ENCODE assay signal across 19 mouse cellular contexts in genomic region chr6:94614346-94614745, GRCm38 (mm10).
DNase-seq lines count a peak whose midpoint lies in the region; ATAC-seq lines count a peak whose summit lies in the region.
"Had no signal": no experiment of that assay in that cellular context is flagged by ENCODE, and none has a peak within 500 bp of the region (broad histone marks: within the 10 kb centered on the region; RNA-seq: fewer than 3 reads in every experiment).

No protein-coding gene starts in this region.

- H3K36me3 ChIP-seq in kidney, embryonic 15.5 days: peaks cover 85% of the 10 kb centered on the region
- H3K36me3 ChIP-seq in kidney, embryonic 14.5 days (ENCODE audit: control insufficient read depth, insufficient read depth, low read length): peaks cover 43% of the 10 kb centered on the region

- no peak overlapping the region for H3K9ac ChIP-seq in kidney, embryonic 15.5 days
- no peak overlapping the region for H3K9ac ChIP-seq in kidney, embryonic 14.5 days (ENCODE audit: low read depth, low read length)
- H3K9ac ChIP-seq: embryonic facial prominence, embryonic 12.5 days; forebrain, embryonic 13.5 days; forebrain, embryonic 15.5 days had no signal

- peak; percentile 26 for DNase-seq in kidney, adult 18-20 months
- peak; percentile 63 for DNase-seq in kidney, adult 9 months
- DNase-seq in kidney, postnatal 36 days: peak; percentile 42 to 45
- DNase-seq in kidney, postnatal 4 days: no peak
- no peak for DNase-seq in adrenal gland, postnatal 10 days
- DNase-seq: adrenal gland, adult 2 months; adrenal gland, postnatal 14 days; adrenal gland, postnatal 36 days; cerebellum, adult 11-12 months; cerebellum, adult 2 months; cerebellum, adult 9-10 months; cerebellum, postnatal 10 days; cerebellum, postnatal 25 days had no signal

- peaks cover 31% of the 10 kb centered on the region for H3K4me1 ChIP-seq in kidney, embryonic 15.5 days
- peaks cover 11% of the 10 kb centered on the region; the same call in 1 of the 2 replicates for H3K4me1 ChIP-seq in kidney, embryonic 14.5 days (ENCODE audit: control insufficient read depth, insufficient read depth, low read length)

- H3K4me2 ChIP-seq in kidney, embryonic 15.5 days: no peak overlapping the region
- H3K4me2 ChIP-seq in kidney, embryonic 14.5 days (replicated peaks; ENCODE audit: low read depth, low read length): no peak overlapping the region
- H3K4me2 ChIP-seq: embryonic facial prominence, embryonic 12.5 days; forebrain, embryonic 13.5 days; forebrain, embryonic 15.5 days had no signal

- no peaks in the 10 kb centered on the region for H3K27me3 ChIP-seq in kidney, embryonic 15.5 days
- no peaks in the 10 kb centered on the region for H3K27me3 ChIP-seq in kidney, embryonic 14.5 days (ENCODE audit: control insufficient read depth, insufficient read depth, low read length)
- H3K27me3 ChIP-seq: embryonic facial prominence, embryonic 12.5 days; forebrain, embryonic 13.5 days; forebrain, embryonic 15.5 days had no signal

- no peak overlapping the region for H3K27ac ChIP-seq in kidney, embryonic 15.5 days
- no peak overlapping the region for H3K27ac ChIP-seq in kidney, embryonic 14.5 days (ENCODE audit: low read depth, low read length)
- H3K27ac ChIP-seq: embryonic facial prominence, embryonic 12.5 days; forebrain, embryonic 13.5 days; forebrain, embryonic 15.5 days had no signal

- no peak overlapping the region for H3K4me3 ChIP-seq in kidney, embryonic 15.5 days (replicated peaks)
- no peak overlapping the region for H3K4me3 ChIP-seq in kidney, embryonic 14.5 days (ENCODE audit: low read length)
- H3K4me3 ChIP-seq: embryonic facial prominence, embryonic 10.5 days; embryonic facial prominence, embryonic 12.5 days; forebrain, embryonic 13.5 days; forebrain, embryonic 15.5 days had no signal

- no peak for ATAC-seq in kidney, embryonic 15.5 days (replicated peaks; ENCODE audit: low FRiP score)
- ATAC-seq in kidney, embryonic 14.5 days (ENCODE audit: low FRiP score, low TSS enrichment): no peak
- ATAC-seq: forebrain, embryonic 13.5 days; forebrain, embryonic 15.5 days had no signal

- H3K9me3 ChIP-seq in kidney, embryonic 15.5 days (replicated peaks): no peaks in the 10 kb centered on the region
- no peaks in the 10 kb centered on the region for H3K9me3 ChIP-seq in kidney, embryonic 14.5 days (ENCODE audit: control insufficient read depth, low read length)
- H3K9me3 ChIP-seq: embryonic facial prominence, embryonic 10.5 days; embryonic facial prominence, embryonic 12.5 days; forebrain, embryonic 13.5 days; forebrain, embryonic 15.5 days had no signal

- 86% methylated on average over 6 of the region's 6 CpGs for WGBS in kidney, embryonic 15.5 days
- 86% methylated on average over 6 of the region's 6 CpGs for WGBS in kidney, embryonic 14.5 days

Comparison
In these comparisons a context has a peak if more than half of its experiments do, and no peak if none do; other contexts are left out.
1. DNase-seq: peak in kidney, adult 18-20 months (single experiment), kidney, adult 9 months (single experiment) and kidney, postnatal 36 days (2 of 2); none in kidney, postnatal 4 days (0 of 2) and adrenal gland, postnatal 10 days (single experiment).